Mouse (Mus musculus) C2C12 (cell line): ENCODE measurements around the gene Syt7. TPM values are rescaled to one million over a fixed set of nuclear protein-coding genes. Genes with fewer than 3 reads are reported as not detected.
A peak's percentile ranks its signal among the peaks of the same experiment; 100 is the strongest.

ENCODE experiments used
- H3K27me3 ChIP-seq: one replicate; pipeline ENCODE4 v1.6.1; 2011; ENCODE audit not compliant: control insufficient read depth, insufficient read depth, insufficient read length
- H3K36me3 ChIP-seq: one replicate; pipeline ENCODE4 v1.6.1; 2011; ENCODE audit not compliant: control insufficient read depth, insufficient read depth
- H3K4me3 ChIP-seq: one replicate; pipeline ENCODE4 v1.5.1; 2011; ENCODE audit warnings: mild to moderate bottlenecking, control low read depth; ENCODE audit not compliant: poor library complexity, insufficient read depth, severe bottlenecking
- H3K79me2 ChIP-seq: one replicate; pipeline ENCODE4 v1.6.1; 2011; ENCODE audit not compliant: control insufficient read depth, insufficient read depth
- H3K79me3 ChIP-seq: one replicate; pipeline ENCODE4 v1.6.1; 2011; ENCODE audit warnings: low read depth, control low read depth
- H3ac ChIP-seq: one replicate; pipeline ENCODE3; 2011; ENCODE audit warnings: low read depth; ENCODE audit not compliant: control insufficient read depth, insufficient read length
- CEBPB ChIP-seq: IDR thresholded peaks from one replicate; pipeline ENCODE4 v1.6.1; 2011; ENCODE audit warnings: low read depth, mild to moderate bottlenecking, control low read depth, moderate library complexity
- CTCF ChIP-seq: IDR thresholded peaks from one replicate; pipeline ENCODE4 v1.5.1; 2011; ENCODE audit not compliant: control insufficient read depth, insufficient read depth, insufficient read length
- FOSL1 ChIP-seq: IDR thresholded peaks from one replicate; pipeline ENCODE4 v1.8.0; 2011; ENCODE audit warnings: mild to moderate bottlenecking, low read length; ENCODE audit not compliant: poor library complexity, insufficient read depth, severe bottlenecking
- MAX ChIP-seq: IDR thresholded peaks from one replicate; pipeline ENCODE4 v1.6.1; 2011; ENCODE audit warnings: mild to moderate bottlenecking, control low read depth
- MYOD1 ChIP-seq: IDR thresholded peaks from one replicate; pipeline ENCODE4 v1.6.1; 2011; ENCODE audit warnings: low read depth; ENCODE audit not compliant: control insufficient read depth, insufficient read length
- MYOG ChIP-seq: IDR thresholded peaks from one replicate; pipeline ENCODE4 v1.6.1; 2011; ENCODE audit not compliant: control insufficient read depth, insufficient read length; ENCODE audit errors: extremely low read depth
- USF1 ChIP-seq: IDR thresholded peaks from one replicate; pipeline ENCODE4 v1.6.1; 2011; ENCODE audit warnings: low read depth, mild to moderate bottlenecking, control low read depth, moderate library complexity
- polyA plus RNA-seq: library from polyadenylated mRNA; unstranded; fragments of >200 nt; fragmentation: generic; extraction: Trizol; gene quantifications from one replicate; pipeline ENCODE4 v1.2.1, GENCODE M21; 2012; ENCODE audit warnings: missing spikeins

Syt7 gene
- polyA plus RNA-seq, 1 experiment: 0.23 TPM

DNA sequence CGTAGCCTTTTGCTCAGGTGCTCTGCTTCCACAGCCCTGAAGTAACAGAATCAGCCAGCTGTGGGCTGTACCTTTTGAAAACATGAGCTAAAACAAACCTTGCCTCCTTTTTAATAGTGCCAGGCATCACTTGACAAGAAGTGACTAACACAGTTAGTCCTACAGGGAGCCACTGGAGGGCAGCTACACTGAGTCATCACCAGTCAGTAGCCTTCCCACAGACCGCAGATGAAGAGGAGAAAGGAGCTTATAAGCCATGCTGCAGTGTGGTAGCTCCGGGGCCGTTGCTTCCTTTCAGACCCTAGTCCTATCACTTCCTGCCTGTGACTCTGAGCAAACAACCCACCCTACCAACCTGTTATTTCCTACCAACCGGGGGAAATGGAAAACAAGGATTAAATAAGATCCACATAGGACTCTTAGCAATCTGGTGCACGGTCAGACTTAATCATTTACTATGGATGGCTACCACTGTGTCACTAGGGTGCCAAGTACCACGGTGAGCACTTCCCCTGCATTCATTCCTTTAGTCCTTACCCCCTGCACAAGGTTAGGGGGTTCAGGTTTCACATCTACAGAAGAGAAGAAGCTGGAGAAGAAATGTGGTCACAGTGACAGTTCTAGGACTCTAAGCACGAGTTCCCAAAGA is 108.7 kb downstream of the Syt7 start:
- H3K79me3 ChIP-seq: no peaks in the 10 kb centered on the region
- TF ChIP-seq MYOD1: no peak
- TF ChIP-seq CEBPB: no peak
- TF ChIP-seq USF1: no peak
- no peak for TF ChIP-seq CTCF
- TF ChIP-seq MYOG: no peak
- no peak for TF ChIP-seq MAX
- TF ChIP-seq FOSL1: peak; percentile 79
- no peaks in the 10 kb centered on the region for H3K79me2 ChIP-seq

DNA sequence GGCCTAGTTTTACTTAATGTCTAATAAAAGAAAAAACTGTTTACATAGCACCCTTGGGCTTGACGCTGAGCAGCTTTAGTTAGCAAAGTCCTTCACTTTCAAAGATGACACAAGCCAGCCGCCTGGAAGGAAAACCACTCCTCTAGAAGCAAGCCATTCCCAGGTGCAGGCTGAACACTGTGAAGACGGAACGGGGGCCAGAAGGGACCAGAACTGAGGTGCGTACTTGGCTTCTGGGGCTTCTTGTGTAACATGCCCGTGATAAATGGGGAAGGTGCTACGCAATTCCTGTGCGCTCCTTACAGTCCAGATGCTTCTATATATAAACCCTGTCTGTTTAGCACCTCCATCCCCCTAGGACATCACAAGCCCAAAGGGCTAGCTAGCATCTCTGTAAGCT is 111.7 kb downstream of the Syt7 start:
- Histone ChIP-seq H3ac (no peak overlapping the region), H3K27me3 (no peaks in the 10 kb centered on the region), H3K36me3 (peaks cover 43% of the 10 kb centered on the region), H3K4me3 (no peak overlapping the region), H3K79me2 (no peaks in the 10 kb centered on the region), H3K79me3 (no peaks in the 10 kb centered on the region)
- TF ChIP-seq CTCF (no peak), MYOD1 (no peak), FOSL1 (no peak), MAX (no peak), USF1 (no peak), CEBPB (no peak)

More for the DNA sequence above, 108.7 kb downstream of the Syt7 start:
- H3ac ChIP-seq: peak overlapping the region; percentile 39
- H3K4me3 ChIP-seq: no peak overlapping the region
- peaks cover 29% of the 10 kb centered on the region for H3K36me3 ChIP-seq
- no peaks in the 10 kb centered on the region for H3K27me3 ChIP-seq

DNA sequence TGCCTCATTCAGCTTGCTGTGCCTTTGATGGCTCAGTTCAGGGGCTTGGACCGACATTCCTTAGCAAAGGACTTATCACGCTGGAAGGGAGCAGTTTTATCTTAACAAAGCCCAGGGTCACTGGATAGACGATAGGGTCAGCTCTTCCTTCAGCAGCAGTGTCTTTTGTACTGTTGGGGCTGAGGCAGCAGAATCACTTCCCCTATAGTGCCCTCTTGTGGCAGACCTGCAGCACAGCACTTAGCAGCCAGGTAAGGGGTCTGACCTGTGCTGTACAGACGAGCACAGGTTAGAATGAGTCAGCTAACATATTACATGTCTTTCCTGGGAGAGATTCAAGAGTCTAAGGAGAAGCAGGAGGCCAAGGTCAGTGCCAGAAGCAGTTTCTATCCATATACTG is 113.7 kb downstream of the Syt7 start:
- H3ac ChIP-seq: no peak overlapping the region
- no peak for TF ChIP-seq MAX
- peak; percentile 86 for TF ChIP-seq CTCF
- no peaks in the 10 kb centered on the region for H3K79me2 ChIP-seq
- no peak overlapping the region for H3K4me3 ChIP-seq
- H3K27me3 ChIP-seq: no peaks in the 10 kb centered on the region
- no peaks in the 10 kb centered on the region for H3K79me3 ChIP-seq
- H3K36me3 ChIP-seq: peaks cover 48% of the 10 kb centered on the region

Other genes with a start within 250 kb of the Syt7 start
- gene Fads1, start 206.2 kb upstream of the Syt7 start, polyA plus RNA-seq: 62.3 TPM
- gene Tmem258, start 185.1 kb upstream of the Syt7 start, polyA plus RNA-seq: 339 TPM
- gene Fen1, start 184.9 kb upstream of the Syt7 start, polyA plus RNA-seq: 83.7 TPM
- gene Myrf, start 148.3 kb upstream of the Syt7 start, polyA plus RNA-seq: 0.21 TPM
- 8.3 TPM for gene Dagla, start 84.2 kb upstream of the Syt7 start, polyA plus RNA-seq
- gene Lrrc10b, start 68.4 kb downstream of the Syt7 start, polyA plus RNA-seq: 0.07 TPM
- 0.04 TPM for gene Ppp1r32, start 93.8 kb downstream of the Syt7 start, polyA plus RNA-seq
- gene Cpsf7, start 136.2 kb downstream of the Syt7 start, polyA plus RNA-seq: 26.5 TPM
- 35.4 TPM for gene Sdhaf2, start 137.1 kb downstream of the Syt7 start, polyA plus RNA-seq
- gene Tmem216, start 167.1 kb downstream of the Syt7 start, polyA plus RNA-seq: 25.2 TPM
- gene Cyb561a3, start 188.1 kb downstream of the Syt7 start, polyA plus RNA-seq: 21.0 TPM
- 39.2 TPM for gene Tmem138, start 188.3 kb downstream of the Syt7 start, polyA plus RNA-seq
- gene Ddb1, start 216.2 kb downstream of the Syt7 start, polyA plus RNA-seq: 513 TPM
- 15.7 TPM for gene Tkfc, start 216.6 kb downstream of the Syt7 start, polyA plus RNA-seq
- 0.11 TPM for gene Vwce, start 245.1 kb downstream of the Syt7 start, polyA plus RNA-seq